Mouse (Mus musculus) MEL (cell line): ENCODE measurements around the gene Nck1.

ENCODE experiments used
- CHD1 ChIP-seq: IDR thresholded peaks from 2 replicates; pipeline ENCODE4 v1.6.1; 2012; ENCODE audit warnings: low read depth, mild to moderate bottlenecking, inconsistent platforms, low read length, improper control_type of control experiment
- CTCF ChIP-seq, 3 experiments: IDR thresholded peaks in 2 of 3; conservative IDR thresholded peaks in 1 of 3; 2 replicates each; pipeline ENCODE4 v1.5.1; 2011 to 2012; ENCODE audit warnings: low read length in 3 of 3, low read depth in 2 of 3, mild to moderate bottlenecking in 2 of 3, improper control_type of control experiment in 1 of 3, inconsistent platforms in 1 of 3, mixed read lengths in 1 of 3, moderate library complexity in 1 of 3; ENCODE audit not compliant: control insufficient read depth in 1 of 3, insufficient read depth in 1 of 3, poor library complexity in 1 of 3, severe bottlenecking in 1 of 3
- ELF1 ChIP-seq: IDR thresholded peaks from 2 replicates; pipeline ENCODE4 v1.6.1; 2014; ENCODE audit warnings: low read depth, mild to moderate bottlenecking, inconsistent platforms, low read length, improper control_type of control experiment, moderate library complexity
- GABPA ChIP-seq: IDR thresholded peaks from 2 replicates; pipeline ENCODE4 v1.6.1; 2012; ENCODE audit warnings: low read depth, mild to moderate bottlenecking, inconsistent platforms, low read length, improper control_type of control experiment, moderate library complexity
- TAL1 ChIP-seq: IDR thresholded peaks from 2 replicates; pipeline ENCODE4 v1.6.1; 2012; ENCODE audit warnings: mild to moderate bottlenecking, inconsistent platforms, low read length, moderate library complexity, mixed read lengths
- TCF12 ChIP-seq: IDR thresholded peaks from 2 replicates; pipeline ENCODE4 v1.6.1; 2014; ENCODE audit warnings: low read depth, mild to moderate bottlenecking, inconsistent platforms, low read length, improper control_type of control experiment, moderate library complexity

DNA sequence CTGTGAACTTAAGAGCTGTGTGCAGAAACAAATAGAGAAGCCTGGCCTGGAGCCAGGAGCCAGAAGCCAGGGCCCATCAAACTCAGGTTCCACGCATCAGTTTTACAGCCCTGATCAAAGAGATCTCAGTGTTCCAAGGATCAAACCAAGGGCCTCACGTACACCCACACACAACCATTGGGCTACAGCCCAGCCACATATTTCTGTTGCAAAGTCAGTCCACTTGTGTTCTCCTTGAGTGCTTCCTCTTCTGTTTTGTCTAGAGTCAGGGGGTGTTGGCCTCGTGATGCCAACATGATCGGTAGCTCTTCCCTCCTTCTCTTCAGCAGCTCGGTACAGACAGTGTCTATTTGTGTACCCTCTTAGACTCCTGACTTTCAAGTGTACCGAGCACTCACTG, 93.5 kb downstream of the Nck1 start:
- no peak for TF ChIP-seq CHD1
- no peak for TF ChIP-seq TAL1
- no peak for TF ChIP-seq TCF12
- no peak for TF ChIP-seq GABPA
- TF ChIP-seq ELF1, result no peak
- TF ChIP-seq CTCF (IDR thresholded peaks at IDR 0.05 in 2 of 3, conservative IDR thresholded peaks at IDR 0.05 in 1 of 3; ENCODE audit: control insufficient read depth in 1 of 3, insufficient read depth in 1 of 3, low read depth in 2 of 3, low read length in 3 of 3, poor library complexity in 1 of 3, severe bottlenecking in 1 of 3), result no peak
